In the genomic region with DNA sequence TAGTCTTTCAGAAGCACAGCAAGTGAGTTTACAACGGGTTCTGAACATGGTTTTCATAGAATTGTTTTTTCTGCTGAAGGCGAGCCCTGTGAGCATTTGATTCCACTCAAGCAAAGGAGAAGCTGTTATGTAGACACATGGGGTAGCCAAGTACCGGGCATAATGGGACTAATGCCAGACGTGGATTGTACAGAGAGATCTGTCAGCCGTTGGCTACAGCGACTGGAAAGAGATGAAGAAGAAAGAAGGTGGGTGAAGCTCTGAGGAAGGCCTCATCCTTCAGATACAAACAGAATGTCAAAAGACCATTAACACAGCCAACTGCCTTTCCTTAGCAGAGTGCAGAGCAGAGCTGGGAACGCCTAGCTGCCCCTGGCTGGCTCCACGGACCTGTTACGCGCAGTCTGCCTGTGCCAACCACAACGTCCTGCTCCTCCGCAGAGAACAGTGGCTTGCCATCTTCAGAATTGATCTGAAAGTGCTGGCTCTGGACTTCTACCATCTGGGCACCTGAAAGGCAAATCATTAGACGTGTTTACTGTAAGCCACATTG, we compare ENCODE assay signal across 12 mouse cellular contexts. TPM values are rescaled to one million over a fixed set of nuclear protein-coding genes. Genes with fewer than 3 reads are reported as not detected.
A peak's percentile ranks its signal among the peaks of the same experiment; 100 is the strongest.
DNase-seq lines count a peak whose midpoint lies in the region.
"Had no signal": no experiment of that assay in that cellular context is flagged by ENCODE, and none has a peak within 500 bp of the region (broad histone marks: within the 10 kb centered on the region; RNA-seq: fewer than 3 reads in every experiment).

No protein-coding gene starts in this region.

- DNase-seq in frontal cortex, postnatal 36 days (ENCODE audit: low spot score in 2 of 2), result peak; percentile 24 to 30
- no peak for DNase-seq in frontal cortex, postnatal 25 days (ENCODE audit: low spot score in 2 of 2)
- DNase-seq in right cerebral cortex, adult 18-20 months, result peak; percentile 41
- no peak for DNase-seq in right cerebral cortex, postnatal 14 days
- peak; percentile 61 to 75 for DNase-seq in cerebellum, postnatal 25 days
- no peak for DNase-seq in thymus, postnatal 36 days
- no peak for DNase-seq in adrenal gland, postnatal 25 days
- DNase-seq: adrenal gland, postnatal 36 days; gastrocnemius, postnatal 25 days; kidney, adult 11 months; kidney, postnatal 25 days had no signal

RNA-seq across cellular contexts. Expression of gene Sgcg, which starts 26.2 kb away (rescaled TPM):
- 0.62 and 1.2 TPM in 2 replicates for total RNA-seq in adrenal gland, postnatal 25 days (2021)
- total RNA-seq: left cerebral cortex, postnatal 25 days had no signal

Comparison
In these comparisons a context has a peak if more than half of its experiments do, and no peak if none do; other contexts are left out.
1. DNase-seq: peak in frontal cortex, postnatal 36 days (2 of 2), right cerebral cortex, adult 18-20 months (single experiment) and cerebellum, postnatal 25 days (2 of 2); none in frontal cortex, postnatal 25 days (0 of 2), right cerebral cortex, postnatal 14 days (single experiment), thymus, postnatal 36 days (0 of 2) and adrenal gland, postnatal 25 days (single experiment).